Mouse (Mus musculus) small intestine, adult 2 months (tissue): ENCODE measurements at regions not wholly inside any gene's neighbourhood (a gene's known extent, or its start where the extent isn't known, plus 50 kb on each side); places are given as distances from the start of the nearest gene placed in this dataset.

Experiments used
- CTCF ChIP-seq: fragments of 200-500 bp; IDR thresholded peaks from 2 replicates; pipeline ENCODE4 v1.5.1; 2012; ENCODE audit warnings: low read depth, mild to moderate bottlenecking, control low read depth, inconsistent platforms, low read length, moderate library complexity, mixed read lengths; ENCODE audit not compliant: insufficient replicate concordance, insufficient read length; ENCODE audit errors: extremely low read depth
- POLR2A ChIP-seq: fragments of 200-500 bp; IDR thresholded peaks from 2 replicates; pipeline ENCODE4 v1.6.1; 2012; ENCODE audit warnings: low read depth, mild to moderate bottlenecking, control low read depth, inconsistent platforms, low read length, moderate library complexity

DNA sequence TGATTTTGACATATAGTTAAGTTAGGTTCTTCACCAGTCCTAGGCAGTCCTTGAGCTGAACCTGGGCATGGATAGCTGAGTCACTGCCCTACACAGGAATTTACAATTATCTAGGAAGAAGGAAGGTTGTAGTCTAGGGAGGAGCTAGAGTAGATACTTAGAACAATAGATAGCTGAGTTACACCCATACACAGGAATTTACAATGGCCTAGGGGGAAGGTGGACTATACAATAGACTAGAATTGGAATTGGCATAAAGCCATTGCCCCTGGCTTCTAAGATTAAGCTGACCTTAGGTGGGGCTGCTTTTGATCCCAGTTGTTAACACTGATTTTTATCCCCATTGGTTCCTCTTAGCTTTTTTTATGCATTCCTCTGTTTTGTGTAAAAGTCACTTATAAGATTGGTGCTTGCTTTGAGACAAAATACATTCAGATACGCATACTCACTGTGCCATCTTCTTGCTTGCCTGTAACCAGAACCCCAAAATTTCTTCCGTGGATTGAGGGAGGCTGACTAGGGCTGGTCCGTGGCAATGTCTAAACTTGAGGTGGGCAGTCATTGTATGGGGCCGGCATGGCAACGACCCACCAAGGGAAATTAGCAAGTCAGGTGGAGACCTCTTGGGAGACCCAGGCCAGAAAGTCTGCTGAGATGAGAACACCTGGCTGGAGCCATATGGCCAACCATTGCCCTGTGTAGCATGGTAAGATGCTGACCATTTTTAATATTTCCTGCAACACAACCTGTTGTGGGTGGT is 734.1 kb upstream of the Chordc1 start:
- TF ChIP-seq CTCF (no peak), POLR2A (no peak)
